Mouse (Mus musculus) liver, embryonic 14.5 days (tissue): ENCODE data around the gene Peli2. TPM values are rescaled to one million over a fixed set of nuclear protein-coding genes. Genes with fewer than 3 reads are reported as not detected.

Source experiments
- ATAC-seq: fragments of 200-750 bp; cut with Nextera tagmentation; 2 replicates; pipeline ENCODE4 v1.8.0; 2017; ENCODE audit warnings: moderate number of reproducible peaks, mild to moderate bottlenecking, moderate library complexity; ENCODE audit not compliant: insufficient read depth
- DNase-seq, 3 experiments: peaks; one replicate each; pipeline ENCODE4 v3.0.0-alpha.2; 2012 to 2013; ENCODE audit warnings: low read depth in 3 of 3, low spot score in 3 of 3
- H3K27ac ChIP-seq: fragments of 300-500 bp; sonication (generic); 2 replicates; pipeline ENCODE4 v1.5.1; 2014; ENCODE audit warnings: moderate library complexity, mild to moderate bottlenecking, control low read depth, inconsistent platforms
- H3K27me3 ChIP-seq: fragments of 300-500 bp; sonication (generic); 2 replicates; pipeline ENCODE4 v1.6.1; 2014; ENCODE audit warnings: mild to moderate bottlenecking, low read length, moderate library complexity; ENCODE audit not compliant: control insufficient read depth, insufficient read depth
- H3K36me3 ChIP-seq: fragments of 300-500 bp; sonication (generic); replicated peaks from 2 replicates; pipeline ENCODE4 v1.6.1; 2014; ENCODE audit warnings: low read depth; ENCODE audit not compliant: control insufficient read depth, insufficient read depth
- H3K4me1 ChIP-seq, 2 experiments: fragments of 200-500 bp in 1 of 2; fragments of 300-500 bp in 1 of 2; sonication (generic) in 1 of 2; replicated peaks; 2 replicates each; pipeline ENCODE4 v1.6.1; 2012 to 2014; ENCODE audit warnings: antibody characterized with exemption in 1 of 2, inconsistent platforms in 1 of 2, low read length in 1 of 2; ENCODE audit not compliant: control insufficient read depth in 2 of 2, insufficient read depth in 2 of 2
- H3K4me2 ChIP-seq: fragments of 300-500 bp; sonication (generic); 2 replicates; pipeline ENCODE4 v1.6.1; 2014; ENCODE audit warnings: low read depth, mild to moderate bottlenecking, control low read depth, moderate library complexity
- H3K4me3 ChIP-seq, 2 experiments: fragments of 200-500 bp in 1 of 2; fragments of 300-500 bp in 1 of 2; sonication (generic) in 1 of 2; 2 replicates each; pipeline ENCODE4 v1.5.1; 2012 to 2014; ENCODE audit warnings: low read depth in 2 of 2, low read length in 2 of 2, mild to moderate bottlenecking in 2 of 2, control low read depth in 1 of 2, inconsistent platforms in 1 of 2, moderate library complexity in 1 of 2; ENCODE audit not compliant: insufficient read depth in 1 of 2
- H3K9ac ChIP-seq: fragments of 300-500 bp; sonication (generic); replicated peaks from 2 replicates; pipeline ENCODE4 v1.6.1; 2014; ENCODE audit warnings: mild to moderate bottlenecking, control low read depth, moderate library complexity
- H3K9me3 ChIP-seq: fragments of 300-500 bp; sonication (generic); 2 replicates; pipeline ENCODE4 v1.6.1; 2016; ENCODE audit warnings: low read length, mixed read lengths; ENCODE audit not compliant: control insufficient read depth
- CTCF ChIP-seq: IDR thresholded peaks from 2 replicates; pipeline ENCODE4 v1.5.1; 2016; ENCODE audit warnings: antibody characterized with exemption, low read depth, control low read depth
- EP300 ChIP-seq: IDR thresholded peaks from 2 replicates; pipeline ENCODE4 v1.6.1; 2016; ENCODE audit warnings: antibody characterized with exemption, low read depth
- WGBS: fragments of 180-500 bp; shearing (Covaris S2); extraction: QIAGEN DNeasy Blood & Tissue Kit; methylation state at CpG from one replicate; pipeline ENCODE4 v1.1.7; 2014; ENCODE audit not compliant: insufficient replicate concordance; 5-methylcytosine and 5-hydroxymethylcytosine counted together
- polyA plus RNA-seq, 2 experiments: library from polyadenylated mRNA; depleted of rRNA in 1 of 2; stranded (reverse) in 1 of 2; unstranded in 1 of 2; fragments of >200 nt; fragmentation: Nextera tagmentation in 1 of 2; extraction: Ambion mirVana in 1 of 2; gene quantifications; 2 replicates each; pipeline versions ENCODE4 v1.2.1 to v1.2.3; 2012 to 2014

The Peli2 gene
- polyA plus RNA-seq, 2 experiments, result 0.68 to 0.70 TPM

- ATAC-seq, result no peak
- 31% methylated on average over 20 of the region's 20 CpGs for WGBS
These were observed 10.3 kb downstream of the Peli2 start for GRCm38 (mm10) chr14:48130761-48131575.

GRCm38 (mm10) chr14:48131576-48131922 is 10.9 kb downstream of the Peli2 start:
- no peak overlapping the region for H3K4me2 ChIP-seq
- ATAC-seq, result no peak
- DNase-seq, result no peak
- no peaks in the 10 kb centered on the region for H3K27me3 ChIP-seq
- no peak for TF ChIP-seq EP300
- peaks cover 2 to 32% of the 10 kb centered on the region in 2 experiments for H3K4me1 ChIP-seq
- H3K9ac ChIP-seq, result no peak overlapping the region
- H3K9me3 ChIP-seq, result no peaks in the 10 kb centered on the region
- no peak overlapping the region for H3K27ac ChIP-seq
- H3K36me3 ChIP-seq, result no peaks in the 10 kb centered on the region
- 38% methylated on average over 4 of the region's 4 CpGs for WGBS
- no peak overlapping the region for H3K4me3 ChIP-seq

More at GRCm38 (mm10) chr14:48130761-48131575, 10.3 kb downstream of the Peli2 start:
- Histone ChIP-seq H3K9me3 (no peaks in the 10 kb centered on the region), H3K4me3 (no peak overlapping the region), H3K36me3 (no peaks in the 10 kb centered on the region), H3K27me3 (no peaks in the 10 kb centered on the region), H3K4me2 (no peak overlapping the region), H3K27ac (no peak overlapping the region), H3K4me1 (peaks cover 2 to 32% of the 10 kb centered on the region in 2 experiments), H3K9ac (no peak overlapping the region)
- DNase-seq, result no peak
- TF ChIP-seq EP300, result no peak
- TF ChIP-seq CTCF, result no peak

- no peak overlapping the region for H3K27ac ChIP-seq
- H3K4me2 ChIP-seq, result no peak overlapping the region
- TF ChIP-seq CTCF (no peak), EP300 (no peak)
- no peaks in the 10 kb centered on the region for H3K9me3 ChIP-seq
- H3K27me3 ChIP-seq, result no peaks in the 10 kb centered on the region
- no peaks in the 10 kb centered on the region for H3K36me3 ChIP-seq
- ATAC-seq (no peak), DNase-seq (no peak)
- H3K4me3 ChIP-seq, result no peak overlapping the region
- peaks cover 2 to 30% of the 10 kb centered on the region in 2 experiments for H3K4me1 ChIP-seq
- H3K9ac ChIP-seq, result no peak overlapping the region
- WGBS, result 65% methylated on average over 3 of the region's 3 CpGs
These were observed 11.6 kb downstream of the Peli2 start for GRCm38 (mm10) chr14:48132241-48132640.

- ATAC-seq (no peak), DNase-seq (no peak)
- H3K4me3 ChIP-seq, result no peak overlapping the region
- H3K27me3 ChIP-seq, result no peaks in the 10 kb centered on the region
- 13% methylated on average over 21 of the region's 21 CpGs for WGBS
- peaks cover 2 to 32% of the 10 kb centered on the region in 2 experiments for H3K4me1 ChIP-seq
- H3K4me2 ChIP-seq, result peak overlapping the region; percentile 47
- no peak for TF ChIP-seq CTCF
- TF ChIP-seq EP300, result no peak
- H3K9ac ChIP-seq, result no peak overlapping the region
- no peak overlapping the region for H3K27ac ChIP-seq
- H3K36me3 ChIP-seq, result no peaks in the 10 kb centered on the region
- no peaks in the 10 kb centered on the region for H3K9me3 ChIP-seq
These were observed 12.5 kb downstream of the Peli2 start for GRCm38 (mm10) chr14:48132865-48133802.

GRCm38 (mm10) chr14:48134344-48134743 is 13.7 kb downstream of the Peli2 start:
- Histone ChIP-seq H3K4me1 (peaks cover 2 to 32% of the 10 kb centered on the region in 2 experiments), H3K27me3 (no peaks in the 10 kb centered on the region), H3K9ac (no peak overlapping the region), H3K4me2 (peak overlapping the region; percentile 33), H3K4me3 (no peak overlapping the region), H3K27ac (no peak overlapping the region), H3K9me3 (no peaks in the 10 kb centered on the region), H3K36me3 (no peaks in the 10 kb centered on the region)
- ATAC-seq, result peak; percentile 69
- peak in 1 of 3 experiments; percentile 19 for DNase-seq
- WGBS, result 49% methylated on average over 7 of the region's 7 CpGs
- no peak for TF ChIP-seq EP300
- no peak for TF ChIP-seq CTCF
